Mouse (Mus musculus) bone marrow macrophage, adult 2 months (primary cell): ENCODE measurements around the gene Pear1.

Experiments
- CTCF ChIP-seq: IDR thresholded peaks from 2 replicates; pipeline ENCODE4 v1.5.1; 2012; ENCODE audit warnings: low read depth, mild to moderate bottlenecking, low read length, moderate library complexity
- POLR2A ChIP-seq: IDR thresholded peaks from 2 replicates; pipeline ENCODE4 v1.6.1; 2012; ENCODE audit warnings: mild to moderate bottlenecking, low read depth, low read length, borderline replicate concordance

DNA sequence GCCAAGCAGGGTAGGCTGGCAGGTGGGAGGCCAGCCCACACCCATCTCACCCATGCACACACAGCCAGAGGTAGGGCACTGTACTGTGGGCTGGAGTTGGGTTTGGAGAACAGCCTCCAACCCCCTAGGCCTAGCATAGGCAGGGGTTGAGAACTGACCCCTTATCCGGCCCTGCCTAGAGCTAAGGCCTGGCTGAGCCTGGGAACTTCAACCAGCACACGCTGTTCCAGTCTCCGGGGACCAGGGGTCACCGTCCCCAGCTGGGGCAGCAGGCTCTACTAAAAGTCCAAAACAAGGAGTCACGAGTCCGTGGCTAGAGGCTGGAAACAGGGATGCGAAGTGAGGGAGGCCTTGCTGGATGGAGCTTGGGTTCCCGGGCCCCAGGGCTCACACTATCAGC is 56.3 kb downstream of the Pear1 start:
- no peak for TF ChIP-seq CTCF
- no peak for TF ChIP-seq POLR2A
